Mouse (Mus musculus): Measurements from ENCODE around the gene Rnf121. TPM values are rescaled to one million over a fixed set of nuclear protein-coding genes. Genes with fewer than 3 reads are reported as not detected.

The Rnf121 gene
- polyA plus RNA-seq, 1 experiment from 2014 or later: 34.1 TPM

Other genes starting within 250 kb of the Rnf121 start
- 0.19 and 0.75 TPM in 2 replicates for gene Phox2a, start 247.2 kb downstream of the Rnf121 start, polyA plus RNA-seq (2015; fragmentation: Nextera tagmentation; extraction: Ambion mirVana)
- 44.2 and 55.6 TPM in 2 replicates for gene Inppl1, start 227.2 kb downstream of the Rnf121 start, polyA plus RNA-seq (2015; fragmentation: Nextera tagmentation; extraction: Ambion mirVana)
- gene Folr2, start 208.3 kb downstream of the Rnf121 start, polyA plus RNA-seq (2015; fragmentation: Nextera tagmentation; extraction: Ambion mirVana): 1.3 and 1.9 TPM in 2 replicates
- gene Anapc15, start 201.8 kb downstream of the Rnf121 start, polyA plus RNA-seq (2015; fragmentation: Nextera tagmentation; extraction: Ambion mirVana): 76.3 and 77.8 TPM in 2 replicates
- 82.5 and 98.0 TPM in 2 replicates for gene Folr1, start 194.7 kb downstream of the Rnf121 start, polyA plus RNA-seq (2015; fragmentation: Nextera tagmentation; extraction: Ambion mirVana)
- gene Lamtor1, start 159.6 kb downstream of the Rnf121 start, polyA plus RNA-seq (2015; fragmentation: Nextera tagmentation; extraction: Ambion mirVana): 174 and 183 TPM in 2 replicates
- gene Tomt, start 159.1 kb downstream of the Rnf121 start, polyA plus RNA-seq (2015; fragmentation: Nextera tagmentation; extraction: Ambion mirVana): 0.33 and 0.59 TPM in 2 replicates
- gene Lrrc51, start 131.6 kb downstream of the Rnf121 start, polyA plus RNA-seq (2015; fragmentation: Nextera tagmentation; extraction: Ambion mirVana): 10.8 and 13.9 TPM in 2 replicates
- gene Numa1, start 131.4 kb downstream of the Rnf121 start, polyA plus RNA-seq (2015; fragmentation: Nextera tagmentation; extraction: Ambion mirVana): 72.1 and 75.6 TPM in 2 replicates
- 3.0 and 3.3 TPM in 2 replicates for gene Il18bp, start 46.8 kb downstream of the Rnf121 start, polyA plus RNA-seq (2015; fragmentation: Nextera tagmentation; extraction: Ambion mirVana)
- gene Xndc1, start within 50 bp of the Rnf121 start, polyA plus RNA-seq (2015; fragmentation: Nextera tagmentation; extraction: Ambion mirVana): 34.4 and 37.5 TPM in 2 replicates
- gene Xntrpc, start 244 bp upstream of the Rnf121 start, polyA plus RNA-seq (2015; fragmentation: Nextera tagmentation; extraction: Ambion mirVana): 0.99 and 1.4 TPM in 2 replicates
- gene Trpc2, start 17.6 kb upstream of the Rnf121 start, polyA plus RNA-seq (2015; fragmentation: Nextera tagmentation; extraction: Ambion mirVana): 0.09 TPM in 1 of 2 replicates, not detected in the other
- gene Art1, start 36.3 kb upstream of the Rnf121 start, polyA plus RNA-seq (2015; fragmentation: Nextera tagmentation; extraction: Ambion mirVana): 1.0 and 1.2 TPM in 2 replicates
- gene Art5, start 44.0 kb upstream of the Rnf121 start, polyA plus RNA-seq (2015; fragmentation: Nextera tagmentation; extraction: Ambion mirVana): 2.2 and 2.4 TPM in 2 replicates
- gene Chrna10, start 51.4 kb upstream of the Rnf121 start, polyA plus RNA-seq (2015; fragmentation: Nextera tagmentation; extraction: Ambion mirVana): not detected in 2 replicates
- 36.4 and 39.6 TPM in 2 replicates for gene Nup98, start 144.7 kb upstream of the Rnf121 start, polyA plus RNA-seq (2015; fragmentation: Nextera tagmentation; extraction: Ambion mirVana)
- gene Pgap2, start 144.7 kb upstream of the Rnf121 start, polyA plus RNA-seq (2015; fragmentation: Nextera tagmentation; extraction: Ambion mirVana): 82.9 and 84.7 TPM in 2 replicates
- gene Rhog, start 190.6 kb upstream of the Rnf121 start, polyA plus RNA-seq (2015; fragmentation: Nextera tagmentation; extraction: Ambion mirVana): 61.2 and 64.9 TPM in 2 replicates
- gene Stim1, start 202.3 kb upstream of the Rnf121 start, polyA plus RNA-seq (2015; fragmentation: Nextera tagmentation; extraction: Ambion mirVana): 14.8 and 17.0 TPM in 2 replicates

Measured in kidney, embryonic 16.5 days (tissue).